Mouse (Mus musculus): ENCODE measurements around the gene Dhx38. TPM values are rescaled to one million over a fixed set of nuclear protein-coding genes. Genes with fewer than 3 reads are reported as not detected.

The Dhx38 gene
- total RNA-seq, 2 experiments from 2014 or later = 14.0 to 14.6 TPM

GRCm38 (mm10) chr8:109564766-109565165 lies 895 bp downstream of the Dhx38 start:
- no peak for DNase-seq
- intact Hi-C loops (cut with DNase I) = no loop called here

- DNase-seq = no peak
- intact Hi-C loops (cut with DNase I) = no loop called here
These were observed 1.8 kb downstream of the Dhx38 start for GRCm38 (mm10) chr8:109563881-109564280.

- DNase-seq = peak; percentile 12 to 28
- intact Hi-C loops (cut with DNase I) = no loop called here
These were observed 14.0 kb downstream of the Dhx38 start for GRCm38 (mm10) chr8:109551663-109552062.

GRCm38 (mm10) chr8:109544049-109544448 lies 21.6 kb downstream of the Dhx38 start:
- no peak for DNase-seq
- intact Hi-C loops (cut with DNase I) = no loop called here

GRCm38 (mm10) chr8:109542748-109543519 lies 22.7 kb downstream of the Dhx38 start:
- intact Hi-C loops (cut with DNase I) = no loop called here
- no peak for DNase-seq

GRCm38 (mm10) chr8:109542165-109542564 lies 23.5 kb downstream of the Dhx38 start:
- no peak for DNase-seq

GRCm38 (mm10) chr8:109536703-109537102 lies 29.0 kb downstream of the Dhx38 start:
- intact Hi-C loops (cut with DNase I) = loop anchor here (5.0 kb wide), 2 partner anchors 1719 to 1934 kb away; no protein-coding TSS in a partner anchor
- DNase-seq = peak; percentile 75 to 84

More at GRCm38 (mm10) chr8:109542165-109542564, 23.5 kb downstream of the Dhx38 start:
- intact Hi-C loops (cut with DNase I) = no loop called here

GRCm38 (mm10) chr8:109535140-109535990 lies 30.3 kb downstream of the Dhx38 start:
- intact Hi-C loops (cut with DNase I) = loop anchor here (5.0 kb wide), 2 partner anchors 1718 to 1933 kb away; no protein-coding TSS in a partner anchor
- peak; percentile 30 to 49 for DNase-seq

- intact Hi-C loops (cut with DNase I) = no loop called here
- no peak for DNase-seq
These were observed 41.7 kb downstream of the Dhx38 start for GRCm38 (mm10) chr8:109524008-109524407.

- intact Hi-C loops (cut with DNase I) = no loop called here
- no peak for DNase-seq
These were observed 60.1 kb downstream of the Dhx38 start for GRCm38 (mm10) chr8:109505560-109505959.

GRCm38 (mm10) chr8:109503566-109503965 lies 62.1 kb downstream of the Dhx38 start:
- DNase-seq = no peak
- intact Hi-C loops (cut with DNase I) = no loop called here

- intact Hi-C loops (cut with DNase I) = no loop called here
- no peak for DNase-seq
These were observed 66.5 kb downstream of the Dhx38 start for GRCm38 (mm10) chr8:109499009-109499717.

Other genes with a start within 250 kb of the Dhx38 start
- not detected for gene Pmfbp1, start 71.8 kb downstream of the Dhx38 start, total RNA-seq (2021)
- 1 to 10 TPM; 4.4 to 5.0 TPM for gene Txnl4b, start within 50 bp of the Dhx38 start, total RNA-seq (2021)
- gene Hp, start 13.3 kb upstream of the Dhx38 start, total RNA-seq (2021) = 10 to 100 TPM; 18.7 to 51.9 TPM
- 10 to 100 TPM; 18.3 to 20.8 TPM for gene Dhodh, start 42.8 kb upstream of the Dhx38 start, total RNA-seq (2021)
- gene Pkd1l3, start 48.7 kb upstream of the Dhx38 start, total RNA-seq (2021) = under 1 TPM in 1 of 2 experiments, not detected in 1; 0.10 TPM
- gene Ist1, start 127.4 kb upstream of the Dhx38 start, total RNA-seq (2021) = 10 to 100 TPM; 48.1 to 53.0 TPM
- 10 to 100 TPM in 1 of 2 experiments, 1 to 10 TPM in 1; 8.6 to 10.4 TPM for gene Zfp821, start 139.7 kb upstream of the Dhx38 start, total RNA-seq (2021)
- gene Atxn1l, start 171.9 kb upstream of the Dhx38 start, total RNA-seq (2021) = 10 to 100 TPM; 24.1 to 28.0 TPM
- gene Ap1g1, start 212.7 kb upstream of the Dhx38 start, total RNA-seq (2021) = 10 to 100 TPM; 43.0 to 45.3 TPM

Data from heart, postnatal 14 days (tissue).